Mouse (Mus musculus) midbrain, embryonic 11.5 days (tissue): ENCODE data around the gene C2cd2. TPM values are rescaled to one million over a fixed set of nuclear protein-coding genes. Genes with fewer than 3 reads are reported as not detected.
"Not testable (repeated sequence)": the region's sequence is repeated elsewhere in the genome, so short reads cannot be mapped to it uniquely, and the experiment has no call there.

Experiments
- ATAC-seq: fragments of 200-750 bp; cut with Nextera tagmentation; 2 replicates; pipeline ENCODE4 v1.8.0; 2017; ENCODE audit warnings: moderate TSS enrichment, moderate library complexity; ENCODE audit not compliant: low FRiP score
- DNase-seq: peaks from one replicate; pipeline ENCODE4 v3.0.0; 2015; ENCODE audit warnings: low spot score; ENCODE audit errors: missing footprints
- H3K27ac ChIP-seq: fragments of 300-500 bp; sonication (generic); 2 replicates; pipeline ENCODE4 v1.5.1; 2014; ENCODE audit warnings: low read depth, low read length
- H3K27me3 ChIP-seq: fragments of 300-500 bp; sonication (generic); 2 replicates; pipeline ENCODE4 v1.6.1; 2014; ENCODE audit warnings: mild to moderate bottlenecking, low read length, moderate library complexity, mixed read lengths; ENCODE audit not compliant: control insufficient read depth, insufficient read depth
- H3K36me3 ChIP-seq: fragments of 300-500 bp; sonication (generic); 2 replicates; pipeline ENCODE4 v1.6.1; 2014; ENCODE audit warnings: mild to moderate bottlenecking, low read length, moderate library complexity, mixed read lengths; ENCODE audit not compliant: control insufficient read depth, insufficient read depth
- H3K4me1 ChIP-seq: fragments of 300-500 bp; sonication (generic); 2 replicates; pipeline ENCODE4 v1.6.1; 2014; ENCODE audit warnings: low read length; ENCODE audit not compliant: control insufficient read depth, insufficient read depth
- H3K4me2 ChIP-seq: fragments of 300-500 bp; sonication (generic); 2 replicates; pipeline ENCODE4 v1.6.1; 2014; ENCODE audit warnings: mild to moderate bottlenecking, moderate library complexity
- H3K4me3 ChIP-seq: fragments of 300-500 bp; sonication (generic); 2 replicates; pipeline ENCODE4 v1.5.1; 2014; ENCODE audit warnings: low read depth, low read length
- H3K9ac ChIP-seq: fragments of 300-500 bp; sonication (generic); 2 replicates; pipeline ENCODE4 v1.6.1; 2014; ENCODE audit warnings: low read length
- H3K9me3 ChIP-seq: fragments of 300-500 bp; sonication (generic); 2 replicates; pipeline ENCODE4 v1.6.1; 2016; ENCODE audit warnings: low read length; ENCODE audit not compliant: control insufficient read depth
- WGBS: fragments of 180-500 bp; shearing (Covaris S2); extraction: QIAGEN DNeasy Blood & Tissue Kit; methylation state at CpG from one replicate; pipeline ENCODE4 v1.1.7; 2014; 5-methylcytosine and 5-hydroxymethylcytosine counted together
- polyA plus RNA-seq: library from polyadenylated mRNA; unstranded; fragments of >200 nt; fragmentation: Nextera tagmentation; extraction: Ambion mirVana; gene quantifications from 2 replicates; pipeline ENCODE4 v1.2.1, GENCODE M21; 2014

C2cd2 gene
- polyA plus RNA-seq, 1 experiment from 2014 or later = 17.7 TPM

GRCm38 (mm10) chr16:97952801-97953200 lies 9.6 kb downstream of the C2cd2 start:
- H3K27ac ChIP-seq = no peak overlapping the region
- no peak for ATAC-seq
- no peak overlapping the region for H3K9ac ChIP-seq
- H3K27me3 ChIP-seq = no peaks in the 10 kb centered on the region
- DNase-seq = no peak
- no peaks in the 10 kb centered on the region for H3K4me1 ChIP-seq
- no peak overlapping the region for H3K4me3 ChIP-seq
- peaks cover 12% of the 10 kb centered on the region for H3K36me3 ChIP-seq
- H3K4me2 ChIP-seq = no peak overlapping the region
- no peaks in the 10 kb centered on the region for H3K9me3 ChIP-seq
- 93% methylated on average over 9 of the region's 9 CpGs for WGBS

- Histone ChIP-seq H3K9ac (no peak overlapping the region), H3K9me3 (no peaks in the 10 kb centered on the region), H3K27me3 (no peaks in the 10 kb centered on the region), H3K4me1 (no peaks in the 10 kb centered on the region), H3K4me2 (no peak overlapping the region), H3K27ac (no peak overlapping the region), H3K4me3 (no peak overlapping the region), H3K36me3 (peaks cover 12% of the 10 kb centered on the region)
- 89% methylated on average over 4 of the region's 4 CpGs for WGBS
- DNase-seq (no peak), ATAC-seq (no peak)
Measured at GRCm38 (mm10) chr16:97952371-97952770, 10.0 kb downstream of the C2cd2 start.

- Histone ChIP-seq H3K27ac (no peak overlapping the region), H3K4me3 (no peak overlapping the region), H3K4me1 (no peaks in the 10 kb centered on the region), H3K9me3 (no peaks in the 10 kb centered on the region), H3K4me2 (no peak overlapping the region), H3K27me3 (no peaks in the 10 kb centered on the region), H3K36me3 (peaks cover 12% of the 10 kb centered on the region), H3K9ac (no peak overlapping the region)
- WGBS = 95% methylated on average over 8 of the region's 8 CpGs
- no peak for DNase-seq
- no peak for ATAC-seq
Measured at GRCm38 (mm10) chr16:97950061-97950460, 12.3 kb downstream of the C2cd2 start.

DNA sequence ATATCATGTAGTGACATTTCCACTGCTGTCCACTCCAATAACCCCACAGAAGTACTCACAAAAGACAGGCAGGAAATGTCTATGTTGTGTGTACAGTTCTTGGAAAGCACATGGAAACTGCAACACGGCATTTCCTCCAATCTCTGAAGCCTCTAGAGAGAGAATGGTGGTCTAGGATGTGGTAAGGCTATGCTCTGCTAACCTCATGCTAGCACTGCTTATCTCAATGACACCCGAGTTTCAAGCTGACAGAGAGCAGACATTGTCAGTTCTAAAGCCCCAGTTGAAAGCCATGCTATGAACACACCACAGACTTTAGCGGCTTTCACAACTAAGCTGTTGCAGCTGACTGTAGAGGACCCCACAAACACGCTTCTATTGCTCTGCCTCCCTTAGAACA lies 13.6 kb downstream of the C2cd2 start:
- WGBS = 91% methylated on average over 4 of the region's 4 CpGs

GRCm38 (mm10) chr16:97946993-97947392 lies 15.4 kb downstream of the C2cd2 start:
- H3K9ac ChIP-seq, H3K27me3 ChIP-seq, H3K4me3 ChIP-seq, H3K27ac ChIP-seq, H3K36me3 ChIP-seq, H3K4me1 ChIP-seq, H3K9me3 ChIP-seq, ATAC-seq, H3K4me2 ChIP-seq, DNase-seq: not testable (repeated sequence)
- WGBS = 80% methylated on average over 2 of the region's 2 CpGs

More for the DNA sequence above, 13.6 kb downstream of the C2cd2 start:
- Histone ChIP-seq H3K4me2 (no peak overlapping the region), H3K27me3 (no peaks in the 10 kb centered on the region), H3K4me1 (no peaks in the 10 kb centered on the region), H3K36me3 (peaks cover 12% of the 10 kb centered on the region), H3K9me3 (no peaks in the 10 kb centered on the region), H3K4me3 (no peak overlapping the region), H3K27ac (no peak overlapping the region), H3K9ac (no peak overlapping the region)
- no peak for DNase-seq
- ATAC-seq = no peak

DNA sequence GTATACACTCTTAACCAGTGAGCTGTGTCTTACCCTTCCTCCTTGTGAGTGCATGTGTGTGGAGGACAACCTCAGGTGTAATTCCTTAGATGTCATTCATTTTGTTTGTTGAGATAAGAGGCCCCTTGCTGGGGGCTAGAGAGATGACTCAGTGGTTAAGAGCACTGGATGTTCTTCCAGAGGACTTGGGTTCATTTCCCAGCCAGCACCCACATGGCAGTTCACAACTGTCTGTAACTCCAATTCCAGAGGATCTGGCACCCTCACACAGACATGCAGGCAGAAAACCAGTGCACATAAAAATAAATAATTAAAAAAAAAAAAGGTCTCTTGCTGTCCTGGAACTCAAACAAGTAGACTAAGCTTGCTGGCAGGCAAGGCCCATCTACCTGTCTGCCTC lies 20.6 kb downstream of the C2cd2 start:
- no peak overlapping the region for H3K4me2 ChIP-seq
- no peak for DNase-seq
- no peaks in the 10 kb centered on the region for H3K27me3 ChIP-seq
- H3K9me3 ChIP-seq = no peaks in the 10 kb centered on the region
- H3K4me3 ChIP-seq = no peak overlapping the region
- no peaks in the 10 kb centered on the region for H3K36me3 ChIP-seq
- no peaks in the 10 kb centered on the region for H3K4me1 ChIP-seq
- no peak overlapping the region for H3K27ac ChIP-seq
- ATAC-seq = no peak
- no peak overlapping the region for H3K9ac ChIP-seq

DNA sequence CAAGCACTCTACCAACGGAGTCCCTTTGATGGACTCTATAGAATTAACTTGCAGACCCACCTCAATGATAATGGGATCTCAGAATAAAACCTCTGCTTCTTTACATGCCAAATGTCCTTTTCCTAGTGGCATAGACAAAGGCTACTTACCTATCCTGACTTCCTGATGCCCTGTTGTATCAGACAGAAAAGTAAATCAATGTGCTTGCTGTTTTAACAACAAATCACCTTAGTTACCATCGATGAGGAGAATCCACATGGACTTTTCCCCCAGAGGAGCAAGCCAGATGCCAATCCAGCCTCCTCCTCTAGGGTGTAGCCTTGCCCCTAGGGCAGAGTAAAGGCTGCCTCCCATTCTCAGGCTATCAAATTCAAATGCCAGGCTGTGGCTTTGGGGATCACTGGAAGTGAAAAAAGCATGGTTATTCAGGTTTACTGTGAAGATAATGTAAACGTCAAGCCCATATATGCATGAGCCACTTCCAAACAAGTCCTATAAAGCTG lies 21.9 kb downstream of the C2cd2 start:
- DNase-seq (no peak), ATAC-seq (no peak)
- H3K4me2 ChIP-seq = no peak overlapping the region
- WGBS = 84% methylated on average over 3 of the region's 3 CpGs
- no peaks in the 10 kb centered on the region for H3K27me3 ChIP-seq
- no peak overlapping the region for H3K4me3 ChIP-seq
- no peak overlapping the region for H3K9ac ChIP-seq
- H3K36me3 ChIP-seq = no peaks in the 10 kb centered on the region
- H3K9me3 ChIP-seq = no peaks in the 10 kb centered on the region
- no peaks in the 10 kb centered on the region for H3K4me1 ChIP-seq
- no peak overlapping the region for H3K27ac ChIP-seq

DNA sequence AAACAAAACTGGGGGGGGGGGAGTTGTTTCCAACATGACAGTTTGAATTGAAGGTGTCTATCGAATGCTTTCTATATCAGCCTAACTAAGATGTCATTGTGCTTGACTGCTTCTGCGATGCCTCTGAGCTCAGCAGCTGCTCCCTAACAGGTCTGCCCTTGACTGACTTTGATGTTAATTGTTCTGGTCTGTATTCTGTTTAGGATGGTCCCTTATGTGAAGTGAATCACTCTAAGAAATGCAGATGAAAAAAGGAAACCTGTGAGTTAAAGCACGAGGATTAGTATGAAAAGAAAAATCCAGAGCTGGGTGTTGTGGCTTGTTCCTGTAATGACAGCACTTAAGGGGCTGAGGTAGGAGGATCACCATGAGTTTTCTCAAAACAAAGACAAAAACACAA lies 26.6 kb downstream of the C2cd2 start:
- Histone ChIP-seq H3K9ac (no peak overlapping the region), H3K36me3 (no peaks in the 10 kb centered on the region), H3K4me3 (no peak overlapping the region), H3K27me3 (no peaks in the 10 kb centered on the region), H3K4me2 (no peak overlapping the region), H3K9me3 (no peaks in the 10 kb centered on the region), H3K27ac (no peak overlapping the region), H3K4me1 (no peaks in the 10 kb centered on the region)
- DNase-seq = no peak
- WGBS = 85% methylated on average over 3 of the region's 3 CpGs
- ATAC-seq = no peak

- no peaks in the 10 kb centered on the region for H3K36me3 ChIP-seq
- ATAC-seq (no peak), DNase-seq (no peak)
- no peak overlapping the region for H3K4me3 ChIP-seq
- no peaks in the 10 kb centered on the region for H3K27me3 ChIP-seq
- H3K9me3 ChIP-seq = no peaks in the 10 kb centered on the region
- H3K4me1 ChIP-seq = no peaks in the 10 kb centered on the region
- no peak overlapping the region for H3K9ac ChIP-seq
- no peak overlapping the region for H3K4me2 ChIP-seq
- no peak overlapping the region for H3K27ac ChIP-seq
Measured at GRCm38 (mm10) chr16:97930231-97930630, 32.2 kb downstream of the C2cd2 start.

- H3K9ac ChIP-seq = no peak overlapping the region
- H3K4me2 ChIP-seq = no peak overlapping the region
- H3K27ac ChIP-seq = no peak overlapping the region
- H3K27me3 ChIP-seq = no peaks in the 10 kb centered on the region
- DNase-seq (no peak), ATAC-seq (no peak)
- H3K4me3 ChIP-seq = no peak overlapping the region
- WGBS = 64% methylated on average over 1 of the region's 1 CpGs
- no peaks in the 10 kb centered on the region for H3K36me3 ChIP-seq
- H3K4me1 ChIP-seq = no peaks in the 10 kb centered on the region
- H3K9me3 ChIP-seq = no peaks in the 10 kb centered on the region
Measured at GRCm38 (mm10) chr16:97929520-97929919, 32.9 kb downstream of the C2cd2 start.
